Mouse (Mus musculus) liver, adult 2 months (tissue): ENCODE results near the gene 1700017B05Rik. TPM values are rescaled to one million over a fixed set of nuclear protein-coding genes. Genes with fewer than 3 reads are reported as not detected.

Experiments
- DNase-seq: peaks from one replicate; pipeline ENCODE4 v3.0.0-alpha.2; 2011; ENCODE audit warnings: low read depth, low spot score; ENCODE audit errors: extremely low read depth
- H3K27ac ChIP-seq: fragments of 200-500 bp; replicated peaks from 2 replicates; pipeline ENCODE4 v1.5.1; 2012; ENCODE audit warnings: low read depth, mild to moderate bottlenecking, control low read depth, inconsistent platforms, low read length; ENCODE audit not compliant: insufficient read depth
- H3K27me3 ChIP-seq: fragments of 200-500 bp; 2 replicates; pipeline ENCODE4 v1.6.1; 2012; ENCODE audit warnings: mild to moderate bottlenecking, moderate library complexity, low read length, inconsistent platforms; ENCODE audit not compliant: control insufficient read depth, insufficient read depth
- H3K36me3 ChIP-seq: fragments of 200-500 bp; 2 replicates; pipeline ENCODE4 v1.6.1; 2012; ENCODE audit warnings: low read length, inconsistent platforms; ENCODE audit not compliant: control insufficient read depth, insufficient read depth
- H3K4me1 ChIP-seq: fragments of 200-500 bp; 2 replicates; pipeline ENCODE4 v1.6.1; 2011; ENCODE audit warnings: low read length; ENCODE audit not compliant: control insufficient read depth, insufficient read depth
- H3K4me3 ChIP-seq: fragments of 200-500 bp; 2 replicates; pipeline ENCODE4 v1.5.1; 2011; ENCODE audit warnings: low read depth, mild to moderate bottlenecking, control low read depth, low read length, moderate library complexity; ENCODE audit not compliant: insufficient read depth
- H3K79me2 ChIP-seq: fragments of 200-500 bp; 2 replicates; pipeline ENCODE4 v1.6.1; 2012; ENCODE audit warnings: inconsistent platforms, mild to moderate bottlenecking, low read length, moderate library complexity; ENCODE audit not compliant: control insufficient read depth, insufficient read depth
- H3K9ac ChIP-seq: fragments of 200-500 bp; 2 replicates; pipeline ENCODE4 v1.6.1; 2012; ENCODE audit warnings: low read depth, mild to moderate bottlenecking, control low read depth, inconsistent platforms, low read length
- CTCF ChIP-seq: fragments of 200-500 bp; IDR thresholded peaks from 2 replicates; pipeline ENCODE4 v1.5.1; 2011; ENCODE audit warnings: low read depth, low read length, control low read depth
- POLR2A ChIP-seq: fragments of 200-500 bp; IDR thresholded peaks from 2 replicates; pipeline ENCODE4 v1.6.1; 2011; ENCODE audit warnings: low read length, control low read depth; ENCODE audit not compliant: insufficient read depth; ENCODE audit errors: extremely low read depth
- WGBS: fragments of 180-500 bp; shearing (Covaris S2); methylation state at CpG from one replicate; pipeline ENCODE4 v1.1.7; 2018; 5-methylcytosine and 5-hydroxymethylcytosine counted together
- polyA plus RNA-seq: library from polyadenylated mRNA; depleted of rRNA; stranded (reverse); fragments of >200 nt; gene quantifications from 2 replicates; pipeline ENCODE4 v1.2.3, GENCODE M21; 2012
- total RNA-seq: library from RNA; depleted of rRNA; stranded (reverse); fragments of >200 nt; gene quantifications from 2 replicates; pipeline ENCODE4 v1.2.3, GENCODE M21; 2014

1700017B05Rik gene
- total and polyA plus RNA-seq, 2 experiments = 1.7 to 6.3 TPM

DNA sequence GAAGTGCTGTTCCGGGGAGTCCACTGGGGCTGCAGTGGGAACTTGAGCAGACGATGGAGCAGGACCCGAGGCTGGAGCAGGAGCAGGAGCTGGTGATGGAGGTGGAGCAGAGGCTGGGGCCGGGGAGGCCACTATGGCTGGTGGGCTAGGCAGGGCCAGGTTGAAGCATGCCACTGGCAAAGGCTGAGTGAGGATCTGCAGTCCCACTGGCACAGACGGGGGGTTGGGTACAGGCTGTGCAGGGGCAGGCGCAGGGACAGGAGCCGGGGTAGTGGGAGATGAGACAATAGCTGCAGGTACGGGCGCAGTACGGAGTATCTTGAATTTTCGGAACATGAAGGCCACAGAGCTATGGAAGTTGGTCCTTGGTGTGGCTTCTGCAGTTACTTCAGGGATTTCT, 5.6 kb downstream of the 1700017B05Rik start:
- no peaks in the 10 kb centered on the region for H3K27me3 ChIP-seq
- peaks cover 20% of the 10 kb centered on the region for H3K4me1 ChIP-seq
- H3K4me3 ChIP-seq = no peak overlapping the region
- H3K36me3 ChIP-seq = peaks cover 4% of the 10 kb centered on the region; the same call in 1 of the 2 replicates
- WGBS = 96% methylated on average over 11 of the region's 11 CpGs
- H3K27ac ChIP-seq = no peak overlapping the region
- H3K79me2 ChIP-seq = peaks cover 43% of the 10 kb centered on the region
- no peak for DNase-seq
- H3K9ac ChIP-seq = no peak overlapping the region
- TF ChIP-seq CTCF (no peak), POLR2A (no peak)

DNA sequence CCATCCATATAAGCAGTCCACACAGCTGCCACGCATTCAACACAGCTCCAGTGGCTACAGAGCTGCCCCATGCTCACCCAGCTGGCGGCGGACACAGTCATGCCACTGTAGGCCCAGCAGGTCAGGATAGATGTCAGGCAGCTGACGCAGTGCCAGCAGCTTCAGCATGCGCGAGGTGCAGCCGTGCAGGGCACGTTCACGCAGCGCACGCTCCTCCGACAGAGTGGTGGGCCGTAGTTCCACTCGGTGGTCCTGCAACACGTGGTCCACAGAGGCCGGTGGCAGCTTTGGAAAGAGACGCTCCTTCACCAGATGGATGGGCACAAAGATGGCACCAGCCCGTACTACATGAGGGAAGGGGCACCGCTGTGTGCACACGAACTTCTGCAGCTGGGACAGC, 6.1 kb downstream of the 1700017B05Rik start:
- Histone ChIP-seq H3K27me3 (no peaks in the 10 kb centered on the region), H3K9ac (no peak overlapping the region), H3K79me2 (peaks cover 37% of the 10 kb centered on the region), H3K4me1 (peaks cover 20% of the 10 kb centered on the region), H3K4me3 (no peak overlapping the region), H3K36me3 (peaks cover 4% of the 10 kb centered on the region; the same call in 1 of the 2 replicates), H3K27ac (no peak overlapping the region)
- no peak for DNase-seq
- TF ChIP-seq CTCF (no peak), POLR2A (no peak)
- WGBS = 95% methylated on average over 20 of the region's 20 CpGs

DNA sequence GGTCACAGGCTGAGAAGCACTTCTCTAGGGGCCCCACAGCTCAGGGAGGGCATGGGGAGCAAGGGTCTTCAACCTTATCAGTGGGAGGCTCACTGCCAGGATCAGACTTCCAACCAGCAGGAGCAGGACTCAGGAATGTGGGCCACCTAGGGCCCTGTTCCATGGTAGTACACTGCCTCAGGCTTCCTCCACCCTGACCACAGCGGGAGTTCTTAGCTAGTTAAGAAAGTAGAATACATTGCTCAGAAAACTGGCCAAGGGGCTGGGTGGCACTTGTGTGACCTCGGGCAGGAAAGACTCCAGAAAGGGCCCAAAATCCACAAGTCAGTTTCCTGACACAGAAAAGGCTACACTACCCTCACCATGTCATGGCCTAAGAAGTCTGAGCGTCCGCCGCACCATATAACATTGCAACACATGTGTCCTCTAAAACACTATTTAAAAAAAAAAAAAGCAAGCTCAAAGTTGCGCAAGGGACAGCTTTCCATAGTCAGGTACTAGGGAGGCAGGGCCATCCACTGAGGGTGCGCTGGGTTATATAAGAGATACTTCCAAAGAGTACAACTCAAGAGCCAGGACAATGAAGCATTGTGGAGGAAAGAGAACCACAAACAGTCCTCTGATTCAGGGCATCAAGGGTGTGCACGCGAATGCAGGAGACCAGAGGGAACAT, 7.5 kb downstream of the 1700017B05Rik start:
- DNase-seq = peak; percentile 86

DNA sequence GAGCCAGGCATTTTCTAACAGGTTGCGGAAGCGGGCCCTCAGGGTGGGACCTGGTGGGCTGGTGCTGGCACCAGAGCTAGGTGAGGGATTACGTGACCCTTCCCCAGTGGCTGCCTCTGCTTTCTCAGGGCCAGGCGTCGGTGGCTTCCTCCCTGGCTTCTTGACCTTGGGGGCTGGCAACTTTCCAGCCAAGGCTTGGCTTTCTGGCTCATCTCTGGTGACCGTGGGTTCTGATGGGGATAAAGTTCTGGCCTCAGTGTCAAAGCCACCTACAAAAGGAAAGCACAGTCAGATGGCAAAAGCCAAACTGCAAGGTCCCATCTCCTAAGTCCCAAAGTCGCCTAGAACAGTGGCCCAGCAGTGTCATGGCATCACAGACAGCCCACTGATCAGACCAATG, 8.4 kb downstream of the 1700017B05Rik start:
- peaks cover 10% of the 10 kb centered on the region for H3K4me1 ChIP-seq
- DNase-seq = no peak
- peaks cover 30% of the 10 kb centered on the region for H3K79me2 ChIP-seq
- WGBS = 80% methylated on average over 7 of the region's 7 CpGs
- TF ChIP-seq CTCF (no peak), POLR2A (no peak)
- no peak overlapping the region for H3K4me3 ChIP-seq
- H3K9ac ChIP-seq = no peak overlapping the region
- peaks cover 4% of the 10 kb centered on the region; the same call in 1 of the 2 replicates for H3K36me3 ChIP-seq
- no peaks in the 10 kb centered on the region for H3K27me3 ChIP-seq
- H3K27ac ChIP-seq = no peak overlapping the region

More for the DNA sequence above, 7.5 kb downstream of the 1700017B05Rik start:
- Histone ChIP-seq H3K4me1 (peaks cover 10% of the 10 kb centered on the region), H3K79me2 (peaks cover 33% of the 10 kb centered on the region), H3K4me3 (no peak overlapping the region), H3K36me3 (peaks cover 4% of the 10 kb centered on the region; the same call in 1 of the 2 replicates), H3K27ac (peak overlapping the region; percentile 51), H3K27me3 (no peaks in the 10 kb centered on the region), H3K9ac (no peak overlapping the region)
- TF ChIP-seq CTCF (no peak), POLR2A (no peak)
- WGBS = 39% methylated on average over 9 of the region's 9 CpGs

DNA sequence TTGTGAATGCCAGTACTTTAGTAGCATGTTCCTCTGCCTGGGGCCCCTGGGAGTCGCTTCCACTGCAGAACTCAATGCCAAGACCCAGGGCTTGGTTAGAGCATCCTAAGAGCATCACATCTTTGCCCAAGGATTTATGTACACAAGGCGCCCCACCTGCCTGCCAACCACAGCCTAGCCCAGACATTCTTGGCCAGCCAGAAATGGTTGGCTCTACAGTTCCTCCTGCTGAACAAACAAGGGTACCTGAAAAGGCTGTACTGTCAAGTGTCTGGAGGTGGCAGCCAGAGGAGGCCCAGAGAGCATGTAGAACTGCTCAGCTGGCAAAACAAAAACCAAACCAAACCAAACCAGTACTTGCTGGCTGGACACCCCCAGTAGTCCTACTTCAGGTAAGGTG, 11.3 kb downstream of the 1700017B05Rik start:
- peaks cover 4% of the 10 kb centered on the region; the same call in 1 of the 2 replicates for H3K79me2 ChIP-seq
- 90% methylated on average over 2 of the region's 2 CpGs for WGBS
- peaks cover 15% of the 10 kb centered on the region for H3K4me1 ChIP-seq
- H3K36me3 ChIP-seq = peaks cover 4% of the 10 kb centered on the region; the same call in 1 of the 2 replicates
- H3K27ac ChIP-seq = no peak overlapping the region
- H3K4me3 ChIP-seq = no peak overlapping the region
- DNase-seq = no peak
- TF ChIP-seq CTCF (no peak), POLR2A (no peak)
- no peaks in the 10 kb centered on the region for H3K27me3 ChIP-seq
- H3K9ac ChIP-seq = no peak overlapping the region

DNA sequence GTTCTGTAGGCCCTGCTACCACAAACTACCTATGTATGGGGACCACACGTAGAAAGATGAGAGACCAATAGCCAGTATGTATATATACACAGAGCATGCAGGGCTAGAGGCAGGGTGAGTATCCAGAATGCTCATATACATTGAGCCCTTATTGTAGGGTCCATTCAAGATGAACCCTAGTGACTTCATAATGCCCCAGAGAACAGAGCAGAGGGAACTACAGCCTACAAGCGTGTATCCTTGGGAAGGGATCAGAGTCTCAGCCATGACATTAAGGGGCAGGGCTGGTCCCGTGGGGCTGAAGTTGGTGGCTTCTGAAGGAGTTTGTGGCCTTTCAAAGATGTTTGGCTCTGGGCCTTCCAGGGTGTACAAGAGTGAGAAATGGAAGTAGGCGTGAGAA, 12.4 kb downstream of the 1700017B05Rik start:
- Histone ChIP-seq H3K79me2 (peaks cover 3% of the 10 kb centered on the region; the same call in 1 of the 2 replicates), H3K27me3 (no peaks in the 10 kb centered on the region), H3K4me1 (peaks cover 10% of the 10 kb centered on the region), H3K4me3 (no peak overlapping the region), H3K36me3 (peaks cover 4% of the 10 kb centered on the region; the same call in 1 of the 2 replicates), H3K27ac (no peak overlapping the region), H3K9ac (no peak overlapping the region)
- WGBS = 93% methylated on average over 4 of the region's 4 CpGs
- no peak for TF ChIP-seq POLR2A
- TF ChIP-seq CTCF = no peak
- DNase-seq = no peak
